33 mouse cellular contexts compared by ENCODE assay signal in genomic region chr7:81842998-81843397, GRCm38 (mm10). TPM values are rescaled to one million over a fixed set of nuclear protein-coding genes. Genes with fewer than 3 reads are reported as not detected.
DNase-seq lines count a peak whose midpoint lies in the region; ATAC-seq lines count a peak whose summit lies in the region.
"Had no signal": no experiment of that assay in that cellular context is flagged by ENCODE, and none has a peak within 500 bp of the region (broad histone marks: within the 10 kb centered on the region; RNA-seq: fewer than 3 reads in every experiment).

No protein-coding gene starts in this region.

- no peak overlapping the region for H3K4me2 ChIP-seq in midbrain, embryonic 11.5 days
- H3K4me2 ChIP-seq in midbrain, embryonic 15.5 days, result no peak overlapping the region
- H3K4me2 ChIP-seq: embryonic facial prominence, embryonic 12.5 days; embryonic facial prominence, embryonic 15.5 days; heart, embryonic 12.5 days; heart, embryonic 15.5 days; hindbrain, embryonic 14.5 days had no signal

- DNase-seq in midbrain, embryonic 11.5 days (ENCODE audit: low spot score, missing footprints), result peak; percentile 14
- DNase-seq in right cerebral cortex, postnatal 14 days, result no peak
- no peak for DNase-seq in heart, postnatal 4 days
- DNase-seq in frontal cortex, postnatal 10 days (ENCODE audit: low spot score in 2 of 2), result no peak
- DNase-seq: adrenal gland, adult 8-10 months; adrenal gland, postnatal 25 days; cerebellum, adult 2 months; cerebellum, adult 9-11 months; cerebellum, postnatal 25 days; forebrain, postnatal 0 days; gastrocnemius, postnatal 25 days; heart, postnatal 10 days; heart, postnatal 36 days had no signal

- H3K27ac ChIP-seq in midbrain, embryonic 11.5 days (ENCODE audit: low read depth, low read length), result no peak overlapping the region
- no peak overlapping the region for H3K27ac ChIP-seq in midbrain, embryonic 15.5 days
- H3K27ac ChIP-seq: embryonic facial prominence, embryonic 12.5 days; embryonic facial prominence, embryonic 15.5 days; heart, embryonic 15.5 days; hindbrain, embryonic 14.5 days; hindbrain, postnatal 0 days had no signal

- H3K36me3 ChIP-seq in midbrain, embryonic 11.5 days (ENCODE audit: control insufficient read depth, insufficient read depth, low read length), result no peaks in the 10 kb centered on the region
- no peaks in the 10 kb centered on the region for H3K36me3 ChIP-seq in midbrain, embryonic 15.5 days (replicated peaks)
- H3K36me3 ChIP-seq: embryonic facial prominence, embryonic 12.5 days; embryonic facial prominence, embryonic 15.5 days; heart, embryonic 12.5 days; heart, embryonic 15.5 days had no signal

- no peaks in the 10 kb centered on the region for H3K27me3 ChIP-seq in midbrain, embryonic 11.5 days (ENCODE audit: control insufficient read depth, insufficient read depth, low read length)
- H3K27me3 ChIP-seq in midbrain, embryonic 15.5 days (replicated peaks), result no peaks in the 10 kb centered on the region
- H3K27me3 ChIP-seq: embryonic facial prominence, embryonic 12.5 days; embryonic facial prominence, embryonic 15.5 days; heart, embryonic 12.5 days; heart, embryonic 15.5 days had no signal

- H3K4me1 ChIP-seq in midbrain, embryonic 11.5 days (ENCODE audit: control insufficient read depth, insufficient read depth, low read length), result no peaks in the 10 kb centered on the region
- no peaks in the 10 kb centered on the region for H3K4me1 ChIP-seq in midbrain, embryonic 15.5 days

- H3K9ac ChIP-seq in midbrain, embryonic 11.5 days (ENCODE audit: low read length), result no peak overlapping the region
- no peak overlapping the region for H3K9ac ChIP-seq in midbrain, embryonic 15.5 days
- H3K9ac ChIP-seq: embryonic facial prominence, embryonic 12.5 days; embryonic facial prominence, embryonic 15.5 days; forebrain, postnatal 0 days; heart, embryonic 12.5 days; heart, embryonic 15.5 days; hindbrain, embryonic 14.5 days had no signal

- H3K9me3 ChIP-seq in midbrain, embryonic 11.5 days (ENCODE audit: control insufficient read depth, low read length), result no peaks in the 10 kb centered on the region
- no peaks in the 10 kb centered on the region for H3K9me3 ChIP-seq in midbrain, embryonic 15.5 days
- H3K9me3 ChIP-seq: embryonic facial prominence, embryonic 12.5 days; embryonic facial prominence, embryonic 15.5 days; heart, embryonic 12.5 days; heart, embryonic 15.5 days had no signal

- ATAC-seq in midbrain, embryonic 11.5 days (ENCODE audit: low FRiP score), result no peak
- ATAC-seq in midbrain, embryonic 15.5 days (replicated peaks), result no peak
- peak; percentile 56 for ATAC-seq in common myeloid progenitor, adult 5-6 weeks (replicated peaks; ENCODE audit: low read depth, poor library complexity, severe bottlenecking)
- 0 out of 2 replicates have a peak, but pooled peaks have one; percentile 18 for ATAC-seq in megakaryocyte, adult 5-6 weeks (ENCODE audit: poor library complexity, severe bottlenecking)
- ATAC-seq: activated CD4-positive, CD25-positive, alpha-beta regulatory T cell, adult 4 months; forebrain, embryonic 14.5 days; forebrain, postnatal 0 days; hindbrain, postnatal 0 days; inflammation-experienced regulatory T-cells, adult 6 months; intestine, embryonic 16.5 days had no signal

- 79% methylated on average over 1 of the region's 1 CpGs for WGBS in midbrain, embryonic 11.5 days
- 91% methylated on average over 1 of the region's 1 CpGs for WGBS in midbrain, embryonic 15.5 days

- H3K4me3 ChIP-seq in midbrain, embryonic 11.5 days (ENCODE audit: low read depth, low read length), result no peak overlapping the region
- no peak overlapping the region for H3K4me3 ChIP-seq in midbrain, embryonic 15.5 days
- H3K4me3 ChIP-seq: embryonic facial prominence, embryonic 12.5 days; embryonic facial prominence, embryonic 15.5 days; heart, embryonic 12.5 days; heart, embryonic 15.5 days had no signal

RNA-seq across cellular contexts. Expression of gene Gm10160, which starts 12.6 kb away (rescaled TPM):
- not detected in 2 replicates for polyA plus RNA-seq in midbrain, embryonic 11.5 days (2014; fragmentation: Nextera tagmentation; extraction: Ambion mirVana)
- polyA plus RNA-seq in midbrain, embryonic 15.5 days (2015; fragmentation: Nextera tagmentation; extraction: Ambion mirVana), result not detected in 2 replicates
- total RNA-seq in common myeloid progenitor, adult 5-6 weeks (2017), result not detected in 2 replicates
- not detected in 2 replicates for total RNA-seq in megakaryocyte, adult 5-6 weeks (2015)
- not detected in 2 replicates for total RNA-seq in megakaryocyte, adult 5-6 weeks (2017)
- not detected for total RNA-seq in heart, postnatal 4 days (2021)
- total RNA-seq: adrenal gland, adult 8-10 months; adrenal gland, postnatal 25 days; ES-E14; forebrain, postnatal 0 days; gastrocnemius, adult 8-10 months; gastrocnemius, postnatal 25 days; heart, postnatal 10 days; heart, postnatal 36 days; hindbrain, postnatal 0 days had no signal
- polyA plus RNA-seq: activated CD4-positive, CD25-positive, alpha-beta regulatory T cell, adult 4 months; cerebellum, adult 2 months; cortical plate, adult 2 months; embryonic facial prominence, embryonic 12.5 days; embryonic facial prominence, embryonic 15.5 days; forebrain, embryonic 11.5 days; forebrain, embryonic 14.5 days; forebrain, postnatal 0 days; frontal cortex, adult 2 months; gonadal fat pad, adult 2 months; heart, embryonic 12.5 days; heart, embryonic 15.5 days; hindbrain, embryonic 11.5 days; hindbrain, embryonic 14.5 days; hindbrain, postnatal 0 days; inflammation-experienced regulatory T-cells, adult 6 months; intestine, embryonic 16.5 days had no signal

RNA-seq across cellular contexts. Expression of gene Btbd1, which starts 13.8 kb away (rescaled TPM):
- polyA plus RNA-seq in midbrain, embryonic 11.5 days (2014; fragmentation: Nextera tagmentation; extraction: Ambion mirVana), result 102 and 106 TPM in 2 replicates
- 94.4 and 95.1 TPM in 2 replicates for polyA plus RNA-seq in midbrain, embryonic 15.5 days (2015; fragmentation: Nextera tagmentation; extraction: Ambion mirVana)
- total RNA-seq in common myeloid progenitor, adult 5-6 weeks (2017), result 99.7 and 120 TPM in 2 replicates
- 49.7 and 59.4 TPM in 2 replicates for total RNA-seq in megakaryocyte, adult 5-6 weeks (2015)
- total RNA-seq in megakaryocyte, adult 5-6 weeks (2017), result 110 and 111 TPM in 2 replicates
- total RNA-seq in heart, postnatal 4 days (2021), result 100 to 1,000 TPM; 128 to 133 TPM

RNA-seq across cellular contexts. Expression of gene Tm6sf1, which starts 15.8 kb away (rescaled TPM):
- polyA plus RNA-seq in midbrain, embryonic 11.5 days (2014; fragmentation: Nextera tagmentation; extraction: Ambion mirVana), result 13.1 and 13.4 TPM in 2 replicates
- polyA plus RNA-seq in midbrain, embryonic 15.5 days (2015; fragmentation: Nextera tagmentation; extraction: Ambion mirVana), result 10.2 and 10.9 TPM in 2 replicates
- total RNA-seq in common myeloid progenitor, adult 5-6 weeks (2017), result 122 and 127 TPM in 2 replicates
- 228 and 275 TPM in 2 replicates for total RNA-seq in megakaryocyte, adult 5-6 weeks (2015)
- 275 and 308 TPM in 2 replicates for total RNA-seq in megakaryocyte, adult 5-6 weeks (2017)
- 10 to 100 TPM; 11.8 to 20.6 TPM for total RNA-seq in heart, postnatal 4 days (2021)

RNA-seq across cellular contexts. Expression of gene 3110040N11Rik, which starts 53.7 kb away (rescaled TPM):
- 46.3 and 51.2 TPM in 2 replicates for polyA plus RNA-seq in midbrain, embryonic 11.5 days (2014; fragmentation: Nextera tagmentation; extraction: Ambion mirVana)
- 56.1 and 61.1 TPM in 2 replicates for polyA plus RNA-seq in midbrain, embryonic 15.5 days (2015; fragmentation: Nextera tagmentation; extraction: Ambion mirVana)
- 79.2 and 93.8 TPM in 2 replicates for total RNA-seq in common myeloid progenitor, adult 5-6 weeks (2017)
- 15.4 and 26.5 TPM in 2 replicates for total RNA-seq in megakaryocyte, adult 5-6 weeks (2015)
- total RNA-seq in megakaryocyte, adult 5-6 weeks (2017), result 34.6 and 53.8 TPM in 2 replicates
- total RNA-seq in heart, postnatal 4 days (2021), result 10 to 100 TPM; 25.4 to 28.0 TPM

Comparison
In these comparisons a context has a peak if more than half of its experiments do, and no peak if none do; other contexts are left out.
1. ATAC-seq: peak in common myeloid progenitor, adult 5-6 weeks (single experiment) and megakaryocyte, adult 5-6 weeks (single experiment); none in midbrain, embryonic 11.5 days (single experiment) and midbrain, embryonic 15.5 days (single experiment).